Mouse (Mus musculus): ENCODE data around the gene Mkrn1. TPM values are rescaled to one million over a fixed set of nuclear protein-coding genes. Genes with fewer than 3 reads are reported as not detected.
"Not testable (repeated sequence)": the region's sequence is repeated elsewhere in the genome, so short reads cannot be mapped to it uniquely, and the experiment has no call there.

The Mkrn1 gene
- polyA plus RNA-seq, 1 experiment from 2014 or later: 59.8 TPM

- no peak overlapping the region for H3K4me3 ChIP-seq (replicated peaks)
- H3K9ac ChIP-seq: no peak overlapping the region
- no peaks in the 10 kb centered on the region for H3K27me3 ChIP-seq
- H3K4me2 ChIP-seq: no peak overlapping the region
- WGBS: 80% methylated on average over 7 of the region's 7 CpGs
- H3K27ac ChIP-seq: no peak overlapping the region
- H3K4me1 ChIP-seq: no peaks in the 10 kb centered on the region
- H3K36me3 ChIP-seq: peaks cover 60% of the 10 kb centered on the region
- no peak for ATAC-seq (replicated peaks; ENCODE audit: low FRiP score)
- no peaks in the 10 kb centered on the region for H3K9me3 ChIP-seq (replicated peaks)
Observed at GRCm38 (mm10) chr6:39400343-39400742, 19.9 kb downstream of the Mkrn1 start.

- 87% methylated on average over 9 of the region's 9 CpGs for whole genome bisulfite sequencing
- Histone ChIP-seq H3K9me3 (replicated peaks) (no peaks in the 10 kb centered on the region), H3K9ac (no peak overlapping the region), H3K4me3 (replicated peaks) (no peak overlapping the region), H3K4me1 (no peaks in the 10 kb centered on the region), H3K27ac (no peak overlapping the region), H3K27me3 (no peaks in the 10 kb centered on the region), H3K36me3 (peaks cover 42% of the 10 kb centered on the region), H3K4me2 (no peak overlapping the region)
- no peak for ATAC-seq (replicated peaks; ENCODE audit: low FRiP score)
Observed at GRCm38 (mm10) chr6:39398342-39398741, 21.9 kb downstream of the Mkrn1 start.

GRCm38 (mm10) chr6:39397046-39397445 is 23.2 kb downstream of the Mkrn1 start:
- H3K27ac ChIP-seq: no peak overlapping the region
- no peaks in the 10 kb centered on the region for H3K27me3 ChIP-seq
- ATAC-seq (replicated peaks; ENCODE audit: low FRiP score): no peak
- no peak overlapping the region for H3K9ac ChIP-seq
- WGBS: 94% methylated on average over 6 of the region's 6 CpGs
- H3K4me1 ChIP-seq: no peaks in the 10 kb centered on the region
- no peak overlapping the region for H3K4me3 ChIP-seq (replicated peaks)
- H3K36me3 ChIP-seq: peaks cover 41% of the 10 kb centered on the region
- no peak overlapping the region for H3K4me2 ChIP-seq
- H3K9me3 ChIP-seq (replicated peaks): no peaks in the 10 kb centered on the region

GRCm38 (mm10) chr6:39395916-39396315 is 24.3 kb downstream of the Mkrn1 start:
- no peaks in the 10 kb centered on the region for H3K27me3 ChIP-seq

GRCm38 (mm10) chr6:39395471-39395870 is 24.8 kb downstream of the Mkrn1 start:
- WGBS: 59% methylated on average over 4 of the region's 4 CpGs
- Histone ChIP-seq H3K27ac (no peak overlapping the region), H3K4me1 (no peaks in the 10 kb centered on the region), H3K9me3 (replicated peaks) (no peaks in the 10 kb centered on the region), H3K27me3 (no peaks in the 10 kb centered on the region), H3K4me3 (replicated peaks) (no peak overlapping the region), H3K9ac (no peak overlapping the region), H3K4me2 (no peak overlapping the region), H3K36me3 (peaks cover 37% of the 10 kb centered on the region)
- ATAC-seq (replicated peaks; ENCODE audit: low FRiP score): 0 out of 2 replicates have a peak, but pooled peaks have one; percentile 52

More at GRCm38 (mm10) chr6:39395916-39396315, 24.3 kb downstream of the Mkrn1 start:
- H3K4me2 ChIP-seq: no peak overlapping the region
- H3K9ac ChIP-seq: no peak overlapping the region
- H3K9me3 ChIP-seq (replicated peaks): no peaks in the 10 kb centered on the region
- no peak overlapping the region for H3K27ac ChIP-seq
- peaks cover 39% of the 10 kb centered on the region for H3K36me3 ChIP-seq
- no peak for ATAC-seq (replicated peaks; ENCODE audit: low FRiP score)
- H3K4me1 ChIP-seq: no peaks in the 10 kb centered on the region
- no peak overlapping the region for H3K4me3 ChIP-seq (replicated peaks)
- WGBS: 48% methylated on average over 4 of the region's 4 CpGs

- no peaks in the 10 kb centered on the region for H3K9me3 ChIP-seq (replicated peaks)
- no peak overlapping the region for H3K4me3 ChIP-seq (replicated peaks)
- no peak overlapping the region for H3K9ac ChIP-seq
- no peak overlapping the region for H3K27ac ChIP-seq
- ATAC-seq (replicated peaks; ENCODE audit: low FRiP score): no peak
- H3K4me1 ChIP-seq: no peaks in the 10 kb centered on the region
- WGBS: 93% methylated on average over 2 of the region's 2 CpGs
- H3K27me3 ChIP-seq: no peaks in the 10 kb centered on the region
- H3K4me2 ChIP-seq: no peak overlapping the region
- no peaks in the 10 kb centered on the region for H3K36me3 ChIP-seq
Observed at GRCm38 (mm10) chr6:39389988-39390387, 30.3 kb downstream of the Mkrn1 start.

- H3K36me3 ChIP-seq: no peaks in the 10 kb centered on the region
- peaks cover 4% of the 10 kb centered on the region; the same call in 1 of the 2 replicates for H3K27me3 ChIP-seq
- H3K9ac ChIP-seq: peak within 1 kb of the TSS; percentile 18; the same call in 1 of the 2 replicates
- H3K4me1 ChIP-seq: peaks cover 19% of the 10 kb centered on the region
- H3K9me3 ChIP-seq (replicated peaks): no peaks in the 10 kb centered on the region
- peak within 1 kb of the TSS; percentile 44 for H3K4me3 ChIP-seq (replicated peaks)
- peak within 1 kb of the TSS; percentile 43; the same call in 1 of the 2 replicates for H3K27ac ChIP-seq
- 4% methylated on average over 20 of the region's 20 CpGs for WGBS
- no peak for ATAC-seq (replicated peaks; ENCODE audit: low FRiP score)
- H3K4me2 ChIP-seq: peak within 1 kb of the TSS; percentile 78
Observed at GRCm38 (mm10) chr6:39381125-39381880, 39.0 kb downstream of the Mkrn1 start, which contains the start of gene Rab19. Rab19 (plus strand) TSS chr6:39381175.

- no peak overlapping the region for H3K4me3 ChIP-seq (replicated peaks)
- no peaks in the 10 kb centered on the region for H3K36me3 ChIP-seq
- H3K27ac ChIP-seq: no peak overlapping the region
- peaks cover 28% of the 10 kb centered on the region for H3K4me1 ChIP-seq
- H3K4me2 ChIP-seq: no peak overlapping the region
- no peak overlapping the region for H3K9ac ChIP-seq
- ATAC-seq (replicated peaks; ENCODE audit: low FRiP score): no peak
- H3K27me3 ChIP-seq: peaks cover 4% of the 10 kb centered on the region; the same call in 1 of the 2 replicates
- no peaks in the 10 kb centered on the region for H3K9me3 ChIP-seq (replicated peaks)
- WGBS: 88% methylated on average over 3 of the region's 3 CpGs
Observed at GRCm38 (mm10) chr6:39380276-39380675, 40.0 kb downstream of the Mkrn1 start.

GRCm38 (mm10) chr6:39379749-39380148 is 40.5 kb downstream of the Mkrn1 start:
- H3K27me3 ChIP-seq: peaks cover 4% of the 10 kb centered on the region; the same call in 1 of the 2 replicates
- WGBS: 66% methylated on average over 8 of the region's 8 CpGs
- no peak overlapping the region for H3K27ac ChIP-seq
- no peaks in the 10 kb centered on the region for H3K9me3 ChIP-seq (replicated peaks)
- no peak overlapping the region for H3K4me3 ChIP-seq (replicated peaks)
- no peak overlapping the region for H3K9ac ChIP-seq
- H3K36me3 ChIP-seq: no peaks in the 10 kb centered on the region
- H3K4me2 ChIP-seq: no peak overlapping the region
- H3K4me1 ChIP-seq: peaks cover 28% of the 10 kb centered on the region
- ATAC-seq (replicated peaks; ENCODE audit: low FRiP score): no peak

- peaks cover 28% of the 10 kb centered on the region for H3K4me1 ChIP-seq
- no peaks in the 10 kb centered on the region for H3K9me3 ChIP-seq (replicated peaks)
- peaks cover under 1% of the 10 kb centered on the region; the same call in 1 of the 2 replicates for H3K36me3 ChIP-seq
- H3K9ac ChIP-seq: no peak overlapping the region
- no peak overlapping the region for H3K27ac ChIP-seq
- peaks cover 4% of the 10 kb centered on the region; the same call in 1 of the 2 replicates for H3K27me3 ChIP-seq
- ATAC-seq (replicated peaks; ENCODE audit: low FRiP score): no peak
- no peak overlapping the region for H3K4me2 ChIP-seq
- no peak overlapping the region for H3K4me3 ChIP-seq (replicated peaks)
- WGBS: 59% methylated on average over 4 of the region's 4 CpGs
Observed at GRCm38 (mm10) chr6:39379224-39379623, 41.0 kb downstream of the Mkrn1 start.

GRCm38 (mm10) chr6:39378161-39378835 is 42.0 kb downstream of the Mkrn1 start:
- 71% methylated on average over 13 of the region's 13 CpGs for WGBS
- not testable (repeated sequence) for H3K27ac ChIP-seq; H3K9me3 ChIP-seq (replicated peaks); H3K4me2 ChIP-seq; H3K36me3 ChIP-seq; ATAC-seq (replicated peaks; ENCODE audit: low FRiP score); H3K27me3 ChIP-seq; H3K9ac ChIP-seq; H3K4me3 ChIP-seq (replicated peaks)
- H3K4me1 ChIP-seq: peaks cover 32% of the 10 kb centered on the region

GRCm38 (mm10) chr6:39377311-39377827 is 42.9 kb downstream of the Mkrn1 start, which contains the start of gene Slc37a3:
Slc37a3 (minus strand) TSS chr6:39377675.
- Histone ChIP-seq H3K4me3 (replicated peaks) (peak within 1 kb of the TSS; percentile 71), H3K9ac (peak within 1 kb of the TSS; percentile 74), H3K27ac (peak within 1 kb of the TSS; percentile 52; the same call in 1 of the 2 replicates), H3K9me3 (replicated peaks) (no peaks in the 10 kb centered on the region), H3K27me3 (peaks cover 4% of the 10 kb centered on the region; the same call in 1 of the 2 replicates), H3K4me1 (peaks cover 41% of the 10 kb centered on the region), H3K4me2 (peak within 1 kb of the TSS; percentile 62), H3K36me3 (peaks cover 5% of the 10 kb centered on the region; the same call in 1 of the 2 replicates)
- WGBS: under 1% methylated on average over 42 of the region's 43 CpGs
- ATAC-seq (replicated peaks; ENCODE audit: low FRiP score): peak; percentile 82
